Mouse (Mus musculus) inflammation-experienced regulatory T-cells, adult 6 months (primary cell): ENCODE data around the gene Snx32. TPM values are rescaled to one million over a fixed set of nuclear protein-coding genes. Genes with fewer than 3 reads are reported as not detected.

Source experiments
- ATAC-seq: one replicate; pipeline ENCODE4 v1.8.0; 2017
- polyA plus RNA-seq, 3 experiments: library from polyadenylated mRNA; unstranded; fragments of 100-300 nt; shearing (Covaris generic); gene quantifications; one replicate each; pipeline ENCODE4 v1.2.1; 2017

Snx32 gene
- polyA plus RNA-seq, 3 experiments from 2014 or later, result 11.7 to 26.7 (median 20.0) TPM

- ATAC-seq, result peak; percentile 90
These were observed 53.2 kb downstream of the Snx32 start for GRCm38 (mm10) chr19:5456922-5457745.

- no peak for ATAC-seq
These were observed 54.0 kb downstream of the Snx32 start for GRCm38 (mm10) chr19:5456241-5456921.

- ATAC-seq, result no peak
These were observed 54.8 kb downstream of the Snx32 start for GRCm38 (mm10) chr19:5455568-5455967.

GRCm38 (mm10) chr19:5455037-5455436, 55.3 kb downstream of the Snx32 start:
- ATAC-seq, result no peak

GRCm38 (mm10) chr19:5451766-5452165, 58.6 kb downstream of the Snx32 start:
- no peak for ATAC-seq

GRCm38 (mm10) chr19:5449673-5450072, 60.7 kb downstream of the Snx32 start:
- ATAC-seq, result no peak

GRCm38 (mm10) chr19:5448354-5449150, 61.8 kb downstream of the Snx32 start:
- no peak for ATAC-seq

GRCm38 (mm10) chr19:5447515-5448353, 62.6 kb downstream of the Snx32 start, which contains the start of gene Fosl1:
Gene Fosl1, plus strand, starts transcription at chr19:5447547.
- peak; percentile 92 for ATAC-seq

- no peak for ATAC-seq
These were observed 64.6 kb downstream of the Snx32 start for GRCm38 (mm10) chr19:5445747-5446146.

- no peak for ATAC-seq
These were observed 65.4 kb downstream of the Snx32 start for GRCm38 (mm10) chr19:5444954-5445353.

- ATAC-seq, result no peak
These were observed 65.9 kb downstream of the Snx32 start for GRCm38 (mm10) chr19:5444371-5444908.

Other genes starting within 250 kb of the Snx32 start
- 10 to 100 TPM; 11.8 to 19.8 (median 19.2) TPM for gene Pacs1, start 237.4 kb downstream of the Snx32 start, polyA plus RNA-seq
- gene Sf3b2, start 215.1 kb downstream of the Snx32 start, polyA plus RNA-seq, result 100 to 1,000 TPM; 316 to 410 (median 348) TPM
- under 1 TPM in 1 of 3 experiments, not detected in 2; 0.15 TPM for gene Gal3st3, start 212.2 kb downstream of the Snx32 start, polyA plus RNA-seq
- gene Catsper1, start 174.8 kb downstream of the Snx32 start, polyA plus RNA-seq, result not detected
- gene Cst6, start 161.0 kb downstream of the Snx32 start, polyA plus RNA-seq, result 10 to 100 TPM in 1 of 3 experiments, 1 to 10 TPM in 2; 3.1 to 11.4 (median 5.6) TPM
- 10 to 100 TPM; 45.7 to 58.4 (median 53.4) TPM for gene Eif1ad, start 143.8 kb downstream of the Snx32 start, polyA plus RNA-seq
- 100 to 1,000 TPM; 233 to 353 (median 259) TPM for gene Banf1, start 143.4 kb downstream of the Snx32 start, polyA plus RNA-seq
- gene Sart1, start 121.8 kb downstream of the Snx32 start, polyA plus RNA-seq, result 10 to 100 TPM; 20.3 to 38.4 (median 27.8) TPM
- not detected for gene Tsga10ip, start 108.0 kb downstream of the Snx32 start, polyA plus RNA-seq
- gene Drap1, start 85.6 kb downstream of the Snx32 start, polyA plus RNA-seq, result 10 to 100 TPM; 43.1 to 54.2 (median 47.1) TPM
- 10 to 100 TPM; 14.5 to 28.0 (median 21.2) TPM for gene AI837181, start 85.4 kb downstream of the Snx32 start, polyA plus RNA-seq
- gene Fosl1, start 63.0 kb downstream of the Snx32 start, polyA plus RNA-seq, result not detected
- under 1 TPM; 0.47 to 0.74 (median 0.65) TPM for gene Ccdc85b, start 52.6 kb downstream of the Snx32 start, polyA plus RNA-seq
- gene Fibp, start 49.9 kb downstream of the Snx32 start, polyA plus RNA-seq, result 100 to 1,000 TPM in 2 of 3 experiments, 10 to 100 TPM in 1; 64.2 to 112 (median 105) TPM
- gene Ctsw, start 42.0 kb downstream of the Snx32 start, polyA plus RNA-seq, result 100 to 1,000 TPM; 168 to 249 (median 216) TPM
- 1 to 10 TPM; 2.9 to 4.3 (median 3.8) TPM for gene Efemp2, start 36.6 kb downstream of the Snx32 start, polyA plus RNA-seq
- 10 to 100 TPM; 34.4 to 61.6 (median 36.6) TPM for gene Mus81, start 22.1 kb downstream of the Snx32 start, polyA plus RNA-seq
- 1,000 to 10,000 TPM; 1,933 to 3,699 (median 2,060) TPM for gene Cfl1, start 20.1 kb downstream of the Snx32 start, polyA plus RNA-seq
- under 1 TPM; 0.44 to 0.82 (median 0.70) TPM for gene 1700020D05Rik, start 6.8 kb downstream of the Snx32 start, polyA plus RNA-seq
- gene Ovol1, start 50.1 kb upstream of the Snx32 start, polyA plus RNA-seq, result not detected
- gene Ap5b1, start 57.5 kb upstream of the Snx32 start, polyA plus RNA-seq, result 1 to 10 TPM; 5.8 to 7.4 (median 6.5) TPM
- gene Rnaseh2c, start 91.3 kb upstream of the Snx32 start, polyA plus RNA-seq, result 100 to 1,000 TPM in 1 of 3 experiments, 10 to 100 TPM in 2; 40.8 to 104 (median 97.1) TPM
- gene Kat5, start 99.7 kb upstream of the Snx32 start, polyA plus RNA-seq, result 10 to 100 TPM; 34.5 to 46.1 (median 42.4) TPM
- 100 to 1,000 TPM in 2 of 3 experiments, 10 to 100 TPM in 1; 95.8 to 144 (median 126) TPM for gene Rela, start 126.9 kb upstream of the Snx32 start, polyA plus RNA-seq
- 10 to 100 TPM; 23.3 to 28.7 (median 25.0) TPM for gene Sipa1, start 153.2 kb upstream of the Snx32 start, polyA plus RNA-seq
- 1 to 10 TPM; 6.6 to 8.7 (median 7.8) TPM for gene Map3k11, start 178.2 kb upstream of the Snx32 start, polyA plus RNA-seq
- 10 to 100 TPM; 14.8 to 26.0 (median 21.1) TPM for gene Pcnx3, start 178.4 kb upstream of the Snx32 start, polyA plus RNA-seq
- gene Kcnk7, start 193.8 kb upstream of the Snx32 start, polyA plus RNA-seq, result 1 to 10 TPM; 1.5 to 5.7 (median 2.6) TPM
- gene Ehbp1l1, start 215.8 kb upstream of the Snx32 start, polyA plus RNA-seq, result 10 to 100 TPM; 12.5 to 43.4 (median 19.4) TPM
- 10 to 100 TPM; 13.0 to 57.6 (median 36.1) TPM for gene Fam89b, start 219.1 kb upstream of the Snx32 start, polyA plus RNA-seq
- gene Ltbp3, start 230.4 kb upstream of the Snx32 start, polyA plus RNA-seq, result under 1 TPM in 1 of 3 experiments, not detected in 2; 0.77 TPM